Mouse (Mus musculus) midbrain, embryonic 15.5 days (tissue): ENCODE results near the gene Wdcp. TPM values are rescaled to one million over a fixed set of nuclear protein-coding genes. Genes with fewer than 3 reads are reported as not detected.
A peak's percentile ranks its signal among the peaks of the same experiment; 100 is the strongest.

Experiments used
- ATAC-seq: fragments of 200-750 bp; cut with Nextera tagmentation; replicated peaks from 2 replicates; pipeline ENCODE4 v1.8.0; 2017; ENCODE audit warnings: moderate TSS enrichment
- H3K27ac ChIP-seq: fragments of 300-500 bp; sonication (generic); 2 replicates; pipeline ENCODE4 v1.5.1; 2015; ENCODE audit warnings: mild to moderate bottlenecking, inconsistent platforms
- H3K27me3 ChIP-seq: fragments of 300-500 bp; sonication (generic); replicated peaks from 2 replicates; pipeline ENCODE4 v1.6.1; 2015; ENCODE audit warnings: inconsistent platforms
- H3K36me3 ChIP-seq: fragments of 300-500 bp; sonication (generic); replicated peaks from 2 replicates; pipeline ENCODE4 v1.6.1; 2015; ENCODE audit warnings: inconsistent platforms
- H3K4me1 ChIP-seq: fragments of 300-500 bp; sonication (generic); 2 replicates; pipeline ENCODE4 v1.6.1; 2015; ENCODE audit warnings: inconsistent platforms
- H3K4me2 ChIP-seq: fragments of 300-500 bp; sonication (generic); 2 replicates; pipeline ENCODE4 v1.6.1; 2015; ENCODE audit warnings: inconsistent platforms, mild to moderate bottlenecking, moderate library complexity
- H3K4me3 ChIP-seq: fragments of 300-500 bp; sonication (generic); 2 replicates; pipeline ENCODE4 v1.5.1; 2015; ENCODE audit warnings: mild to moderate bottlenecking, inconsistent platforms
- H3K9ac ChIP-seq: fragments of 300-500 bp; sonication (generic); 2 replicates; pipeline ENCODE4 v1.6.1; 2015; ENCODE audit warnings: mild to moderate bottlenecking, inconsistent platforms
- H3K9me3 ChIP-seq: fragments of 300-500 bp; sonication (generic); 2 replicates; pipeline ENCODE4 v1.6.1; 2016; ENCODE audit warnings: inconsistent platforms
- WGBS: fragments of 180-500 bp; shearing (Covaris S2); methylation state at CpG from one replicate; pipeline ENCODE4 v1.1.7; 2015; ENCODE audit warnings: mixed read lengths; 5-methylcytosine and 5-hydroxymethylcytosine counted together
- polyA plus RNA-seq: library from polyadenylated mRNA; unstranded; fragments of >200 nt; fragmentation: Nextera tagmentation; extraction: Ambion mirVana; gene quantifications from 2 replicates; pipeline ENCODE4 v1.2.1, GENCODE M21; 2015

The Wdcp gene
- polyA plus RNA-seq, 1 experiment from 2014 or later: 13.8 TPM

GRCm38 (mm10) chr12:4841392-4841887 is 1.7 kb upstream of the Wdcp start, which contains the start of gene Fkbp1b:
TSS of gene Fkbp1b (minus strand) at chr12:4841591.
- Histone ChIP-seq H3K4me1 (peaks cover 22% of the 10 kb centered on the region), H3K9ac (peak within 1 kb of the TSS; percentile 66), H3K4me2 (peak within 1 kb of the TSS; percentile 83), H3K27ac (no peak within 1 kb of the TSS), H3K9me3 (no peaks in the 10 kb centered on the region), H3K27me3 (0 out of 2 replicates have a peak, but pooled peaks cover 3% of the 10 kb centered on the region), H3K36me3 (no peaks in the 10 kb centered on the region), H3K4me3 (peak within 1 kb of the TSS; percentile 59)
- 0% methylated on average over 37 of the region's 37 CpGs for WGBS
- peak; percentile 55 for ATAC-seq

DNA sequence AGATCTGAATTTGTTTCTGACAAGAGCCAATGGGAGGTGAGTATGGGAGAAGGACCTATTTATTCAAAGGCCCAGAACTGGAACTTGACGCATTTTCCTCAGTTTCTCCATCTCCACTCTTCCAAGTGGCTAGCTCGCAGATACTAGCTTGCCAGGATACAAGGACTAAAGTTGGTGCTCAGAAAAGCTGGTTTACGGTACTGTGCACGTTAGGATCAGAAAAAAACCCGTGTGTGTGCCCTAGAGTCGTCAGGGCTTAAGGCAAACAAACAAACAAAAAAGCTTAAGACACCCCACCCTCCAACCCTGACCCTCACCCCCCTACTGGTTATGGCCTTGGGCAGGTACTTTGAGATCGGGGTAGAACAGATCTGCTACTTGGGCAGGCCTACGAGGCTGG is 647 bp upstream of the Wdcp start:
- Histone ChIP-seq H3K4me3 (no peak overlapping the region), H3K9me3 (no peaks in the 10 kb centered on the region), H3K27ac (no peak overlapping the region), H3K4me1 (peaks cover 22% of the 10 kb centered on the region), H3K4me2 (no peak overlapping the region), H3K27me3 (0 out of 2 replicates have a peak, but pooled peaks cover 3% of the 10 kb centered on the region), H3K36me3 (no peaks in the 10 kb centered on the region), H3K9ac (no peak overlapping the region)
- WGBS: 85% methylated on average over 8 of the region's 8 CpGs
- 0 out of 2 replicates have a peak, but pooled peaks have one; percentile 16 for ATAC-seq

DNA sequence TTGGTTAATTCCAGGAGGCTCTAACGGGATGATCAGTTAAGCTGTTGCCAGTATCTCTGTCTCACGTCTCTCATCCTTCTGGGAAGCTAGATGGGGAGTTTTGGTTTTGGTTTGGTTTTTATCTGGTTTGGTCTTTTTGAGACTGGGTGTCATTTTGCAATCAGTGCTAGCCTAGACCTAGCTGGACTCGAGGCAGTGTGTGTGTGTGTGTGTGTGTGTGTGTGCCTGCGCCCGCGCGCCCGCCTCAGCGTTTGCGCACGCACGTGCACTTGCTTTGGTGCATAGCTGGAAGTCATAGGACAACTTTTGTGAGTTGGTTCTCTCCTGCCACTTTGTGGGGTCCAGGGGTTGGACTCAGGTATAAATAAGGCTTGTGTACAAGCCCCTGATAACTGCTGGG is 638 bp downstream of the Wdcp start:
- H3K4me2 ChIP-seq: peak overlapping the region; percentile 62
- H3K4me1 ChIP-seq: peaks cover 22% of the 10 kb centered on the region
- peak; percentile 48; the same call in 1 of the 2 replicates for ATAC-seq
- H3K9me3 ChIP-seq: no peaks in the 10 kb centered on the region
- H3K9ac ChIP-seq: peak overlapping the region; percentile 57
- H3K27me3 ChIP-seq: 0 out of 2 replicates have a peak, but pooled peaks cover 3% of the 10 kb centered on the region
- peak overlapping the region; percentile 93 for H3K4me3 ChIP-seq
- 0 out of 2 replicates have a peak overlapping the region, but pooled peaks have one; percentile 1 for H3K27ac ChIP-seq
- 1% methylated on average over 12 of the region's 12 CpGs for WGBS
- H3K36me3 ChIP-seq: no peaks in the 10 kb centered on the region

- WGBS: 97% methylated on average over 5 of the region's 5 CpGs
- Histone ChIP-seq H3K27me3 (no peaks in the 10 kb centered on the region), H3K9me3 (no peaks in the 10 kb centered on the region), H3K4me3 (no peak overlapping the region), H3K27ac (no peak overlapping the region), H3K36me3 (no peaks in the 10 kb centered on the region), H3K9ac (no peak overlapping the region), H3K4me1 (no peaks in the 10 kb centered on the region), H3K4me2 (no peak overlapping the region)
- no peak for ATAC-seq
Measured at GRCm38 (mm10) chr12:4856160-4856559, 13.1 kb downstream of the Wdcp start.

GRCm38 (mm10) chr12:4856834-4857233 is 13.7 kb downstream of the Wdcp start:
- no peaks in the 10 kb centered on the region for H3K4me1 ChIP-seq

DNA sequence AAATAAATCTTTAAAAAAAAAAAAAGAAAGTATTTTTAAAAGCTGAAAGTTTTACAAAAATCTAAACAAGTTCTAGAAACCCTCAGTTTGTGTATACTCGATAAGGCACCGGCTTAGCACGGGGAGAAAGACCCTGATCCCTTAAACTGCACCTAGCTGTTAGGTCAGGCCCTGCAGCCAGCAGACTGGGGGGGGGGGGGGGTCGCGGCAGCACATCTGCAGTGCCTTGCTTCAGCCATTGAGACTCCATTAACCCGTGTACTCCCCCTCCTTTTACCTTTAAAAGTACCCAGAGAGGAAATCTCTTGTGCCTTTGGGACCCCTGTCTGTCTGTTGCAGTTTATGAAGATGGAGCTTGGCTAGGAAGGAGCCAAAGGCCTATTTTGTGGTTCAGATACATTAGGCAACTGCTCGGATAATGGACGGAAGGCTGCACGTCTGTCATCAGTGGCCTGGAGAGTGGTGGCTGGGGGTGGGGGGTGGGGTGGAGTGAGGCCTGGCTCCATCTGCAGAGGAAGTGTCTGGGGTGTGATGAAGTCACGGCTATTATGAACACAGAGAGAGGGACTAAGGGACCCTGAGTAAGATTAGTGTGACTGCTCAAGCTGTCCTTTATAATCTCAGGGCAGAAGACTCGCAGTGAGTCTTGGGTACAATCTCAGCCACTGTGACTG is 16.3 kb downstream of the Wdcp start:
- Histone ChIP-seq H3K36me3 (no peaks in the 10 kb centered on the region), H3K4me2 (no peak overlapping the region), H3K9me3 (no peaks in the 10 kb centered on the region), H3K27me3 (no peaks in the 10 kb centered on the region), H3K27ac (no peak overlapping the region), H3K4me1 (no peaks in the 10 kb centered on the region), H3K4me3 (no peak overlapping the region), H3K9ac (no peak overlapping the region)
- ATAC-seq: 0 out of 2 replicates have a peak, but pooled peaks have one; percentile 38
- 43% methylated on average over 11 of the region's 11 CpGs for WGBS

More at GRCm38 (mm10) chr12:4856834-4857233, 13.7 kb downstream of the Wdcp start:
- Histone ChIP-seq H3K4me2 (no peak overlapping the region), H3K36me3 (no peaks in the 10 kb centered on the region), H3K9me3 (no peaks in the 10 kb centered on the region), H3K9ac (no peak overlapping the region), H3K27ac (no peak overlapping the region), H3K4me3 (no peak overlapping the region), H3K27me3 (no peaks in the 10 kb centered on the region)
- no peak for ATAC-seq
- 92% methylated on average over 2 of the region's 2 CpGs for WGBS

GRCm38 (mm10) chr12:4862672-4863071 is 19.6 kb downstream of the Wdcp start:
- ATAC-seq: no peak
- WGBS: 84% methylated on average over 4 of the region's 4 CpGs
- Histone ChIP-seq H3K27ac (no peak overlapping the region), H3K4me3 (no peak overlapping the region), H3K9ac (no peak overlapping the region), H3K36me3 (no peaks in the 10 kb centered on the region), H3K4me1 (no peaks in the 10 kb centered on the region), H3K4me2 (no peak overlapping the region), H3K9me3 (no peaks in the 10 kb centered on the region), H3K27me3 (no peaks in the 10 kb centered on the region)

- no peaks in the 10 kb centered on the region for H3K4me1 ChIP-seq
- ATAC-seq: no peak
- no peak overlapping the region for H3K4me2 ChIP-seq
- H3K27me3 ChIP-seq: no peaks in the 10 kb centered on the region
- H3K4me3 ChIP-seq: no peak overlapping the region
- H3K9ac ChIP-seq: no peak overlapping the region
- no peaks in the 10 kb centered on the region for H3K36me3 ChIP-seq
- WGBS: 81% methylated on average over 4 of the region's 4 CpGs
- H3K27ac ChIP-seq: no peak overlapping the region
- no peaks in the 10 kb centered on the region for H3K9me3 ChIP-seq
Measured at GRCm38 (mm10) chr12:4863654-4864337, 20.7 kb downstream of the Wdcp start.

- no peaks in the 10 kb centered on the region for H3K36me3 ChIP-seq
- H3K4me3 ChIP-seq: no peak overlapping the region
- no peaks in the 10 kb centered on the region for H3K27me3 ChIP-seq
- no peaks in the 10 kb centered on the region for H3K9me3 ChIP-seq
- no peak for ATAC-seq
- H3K27ac ChIP-seq: no peak overlapping the region
- no peaks in the 10 kb centered on the region for H3K4me1 ChIP-seq
- no peak overlapping the region for H3K4me2 ChIP-seq
- H3K9ac ChIP-seq: no peak overlapping the region
- 73% methylated on average over 4 of the region's 4 CpGs for whole genome bisulfite sequencing
Measured at GRCm38 (mm10) chr12:4864338-4864690, 21.2 kb downstream of the Wdcp start.

DNA sequence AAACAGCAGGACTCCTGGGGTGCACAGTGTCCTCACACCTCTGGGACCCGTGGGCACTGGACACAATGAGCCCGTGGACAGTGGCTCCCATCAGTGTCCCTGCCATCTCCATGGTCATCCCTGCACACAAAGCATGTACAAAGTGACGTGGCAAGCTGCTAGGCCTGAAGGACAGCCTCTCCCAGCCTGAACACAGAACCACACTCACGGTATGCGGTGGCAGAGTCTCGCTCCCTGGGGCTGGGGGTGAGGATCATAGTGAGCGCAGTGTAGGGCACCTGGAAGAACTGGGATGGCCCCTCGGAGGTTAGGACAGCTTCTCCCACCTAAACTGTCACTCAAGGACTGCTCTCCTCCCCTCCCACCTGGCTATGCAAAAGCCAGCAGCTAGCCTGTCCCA is 25.8 kb downstream of the Wdcp start:
- ATAC-seq: no peak
- no peaks in the 10 kb centered on the region for H3K36me3 ChIP-seq
- H3K4me1 ChIP-seq: peaks cover 2% of the 10 kb centered on the region
- H3K27ac ChIP-seq: no peak overlapping the region
- H3K4me2 ChIP-seq: no peak overlapping the region
- H3K4me3 ChIP-seq: no peak overlapping the region
- no peak overlapping the region for H3K9ac ChIP-seq
- WGBS: 81% methylated on average over 8 of the region's 8 CpGs
- no peaks in the 10 kb centered on the region for H3K9me3 ChIP-seq
- H3K27me3 ChIP-seq: no peaks in the 10 kb centered on the region

DNA sequence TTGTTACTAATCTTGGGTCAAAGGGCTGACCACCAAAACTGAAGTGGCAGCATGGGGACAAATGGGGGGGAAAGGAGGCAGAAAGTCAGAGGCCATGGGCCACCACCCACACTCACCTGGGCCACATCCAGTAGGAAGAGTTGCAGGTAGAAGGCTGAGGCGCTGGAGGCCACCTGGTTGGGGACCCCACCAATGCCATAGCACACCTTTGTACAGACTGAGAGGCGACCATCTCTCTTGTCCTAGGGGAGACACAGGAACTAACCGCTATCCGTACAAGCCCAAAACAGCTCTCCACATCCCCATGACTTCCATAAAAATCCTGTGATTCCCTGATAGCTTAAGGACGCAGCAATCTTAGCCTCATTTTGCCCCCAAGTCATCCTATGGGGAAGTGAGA is 28.2 kb downstream of the Wdcp start:
- Histone ChIP-seq H3K4me1 (peaks cover 8% of the 10 kb centered on the region), H3K4me2 (no peak overlapping the region), H3K9me3 (no peaks in the 10 kb centered on the region), H3K36me3 (no peaks in the 10 kb centered on the region), H3K9ac (no peak overlapping the region), H3K27me3 (no peaks in the 10 kb centered on the region), H3K4me3 (no peak overlapping the region), H3K27ac (no peak overlapping the region)
- WGBS: 88% methylated on average over 5 of the region's 5 CpGs
- ATAC-seq: no peak

DNA sequence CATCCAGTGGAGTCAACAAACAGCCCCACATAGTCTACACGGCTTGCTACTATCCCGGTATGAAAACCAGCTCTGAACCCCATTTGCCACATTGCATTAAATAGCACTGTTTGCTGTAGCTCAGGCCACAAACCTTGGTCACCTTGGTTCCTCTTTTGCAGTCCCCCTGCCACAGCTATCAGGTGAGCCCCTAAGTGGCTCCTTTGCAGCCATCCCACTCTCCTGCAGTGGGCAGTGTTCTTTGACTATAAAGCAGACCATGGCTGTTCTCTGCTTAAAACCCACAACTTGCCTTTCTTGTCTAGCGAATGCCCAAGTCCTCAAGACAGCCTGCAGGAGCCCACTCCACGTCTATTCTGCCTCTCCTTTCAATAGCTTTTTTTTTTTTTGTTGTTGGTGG is 29.2 kb downstream of the Wdcp start:
- Histone ChIP-seq H3K27me3 (no peaks in the 10 kb centered on the region), H3K9ac (no peak overlapping the region)
- WGBS: 58% methylated on average over 4 of the region's 4 CpGs

More for the DNA sequence above, 29.2 kb downstream of the Wdcp start:
- Histone ChIP-seq H3K4me3 (no peak overlapping the region), H3K4me2 (no peak overlapping the region), H3K36me3 (no peaks in the 10 kb centered on the region), H3K27ac (no peak overlapping the region), H3K4me1 (peaks cover 8% of the 10 kb centered on the region), H3K9me3 (no peaks in the 10 kb centered on the region)
- no peak for ATAC-seq
